Mouse (Mus musculus) CH12.LX (cell line): ENCODE data around the gene Ptchd1. TPM values are rescaled to one million over a fixed set of nuclear protein-coding genes. Genes with fewer than 3 reads are reported as not detected.

Source experiments
- DNase-seq: peaks from one replicate; pipeline ENCODE4 v3.0.0-alpha.2; 2013; ENCODE audit errors: extremely low read depth
- H3K27ac ChIP-seq: 2 replicates; pipeline ENCODE4 v1.5.1; 2012; ENCODE audit warnings: low read depth, mild to moderate bottlenecking, control low read depth, moderate library complexity; ENCODE audit not compliant: insufficient read depth
- H3K27me3 ChIP-seq: replicated peaks from 2 replicates; pipeline ENCODE3; 2012; ENCODE audit warnings: inconsistent platforms
- H3K36me3 ChIP-seq, 2 experiments: replicated peaks in 1 of 2; 2 replicates each; pipeline versions ENCODE3 to v1.6.1; 2012; ENCODE audit warnings: inconsistent platforms in 1 of 2, low read length in 1 of 2, mild to moderate bottlenecking in 1 of 2, mixed read lengths in 1 of 2, moderate library complexity in 1 of 2; ENCODE audit not compliant: control insufficient read depth in 1 of 2, insufficient read depth in 1 of 2
- H3K4me1 ChIP-seq, 2 experiments: 2 replicates each; pipeline ENCODE4 v1.6.1; 2012; ENCODE audit warnings: inconsistent platforms in 1 of 2, moderate library complexity in 1 of 2; ENCODE audit not compliant: insufficient read depth in 2 of 2, control insufficient read depth in 1 of 2
- H3K4me2 ChIP-seq: 2 replicates; pipeline ENCODE4 v1.6.1; 2012; ENCODE audit warnings: low read depth, mild to moderate bottlenecking, control low read depth; ENCODE audit not compliant: poor library complexity, insufficient read depth, severe bottlenecking
- H3K4me3 ChIP-seq, 3 experiments: fragments of 150-350 bp in 1 of 3; sonication (generic) in 1 of 3; replicated peaks in 1 of 3; 2 replicates each; pipeline versions ENCODE3 to v1.5.1; 2011 to 2012; ENCODE audit warnings: low read depth in 2 of 3, low read length in 2 of 3, mild to moderate bottlenecking in 2 of 3, moderate library complexity in 2 of 3, control low read depth in 1 of 3, improper control_type of control experiment in 1 of 3, inconsistent platforms in 1 of 3, mixed read lengths in 1 of 3; ENCODE audit not compliant: poor library complexity in 1 of 3
- H3K79me2 ChIP-seq: replicated peaks from 2 replicates; pipeline ENCODE4 v1.6.1; 2012; ENCODE audit warnings: mild to moderate bottlenecking, moderate library complexity; ENCODE audit not compliant: control insufficient read depth, poor library complexity, insufficient read depth, severe bottlenecking; ENCODE audit errors: extremely low read depth
- H3K9ac ChIP-seq: 2 replicates; pipeline ENCODE4 v1.6.1; 2012; ENCODE audit warnings: low read depth, mild to moderate bottlenecking, control low read depth, moderate library complexity; ENCODE audit not compliant: insufficient read depth
- H3K9me3 ChIP-seq: replicated peaks from 2 replicates; pipeline ENCODE3; 2012; ENCODE audit warnings: low read length, inconsistent platforms, mixed read lengths
- BHLHE40 ChIP-seq: IDR thresholded peaks from 2 replicates; pipeline ENCODE4 v1.6.1; 2011; ENCODE audit warnings: mild to moderate bottlenecking, low read depth, low read length, improper control_type of control experiment
- CTCF ChIP-seq, 2 experiments: IDR thresholded peaks in 1 of 2; conservative IDR thresholded peaks in 1 of 2; 2 replicates each; pipeline ENCODE4 v1.5.1; 2011 to 2012; ENCODE audit warnings: low read depth in 2 of 2, low read length in 2 of 2, improper control_type of control experiment in 1 of 2, inconsistent platforms in 1 of 2, mild to moderate bottlenecking in 1 of 2, moderate library complexity in 1 of 2
- ELF1 ChIP-seq: IDR thresholded peaks from 2 replicates; pipeline ENCODE4 v1.6.1; 2014; ENCODE audit warnings: low read depth, mild to moderate bottlenecking, inconsistent platforms, low read length, improper control_type of control experiment
- GABPA ChIP-seq: IDR thresholded peaks from 2 replicates; pipeline ENCODE4 v1.6.1; 2012; ENCODE audit warnings: low read depth, low read length, improper control_type of control experiment, inconsistent platforms; ENCODE audit not compliant: insufficient replicate concordance
- HCFC1 ChIP-seq: IDR thresholded peaks from 2 replicates; pipeline ENCODE4 v1.6.1; 2012; ENCODE audit warnings: low read depth, mild to moderate bottlenecking, inconsistent platforms, low read length, improper control_type of control experiment
- IRF4 ChIP-seq: IDR thresholded peaks from 2 replicates; pipeline ENCODE4 v1.6.1; 2014; ENCODE audit warnings: low read depth, mild to moderate bottlenecking, inconsistent platforms, low read length, improper control_type of control experiment
- JUND ChIP-seq: conservative IDR thresholded peaks from 2 replicates; pipeline ENCODE4 v1.6.1; 2011; ENCODE audit warnings: low read depth, low read length, improper control_type of control experiment
- MAFK ChIP-seq: IDR thresholded peaks from 2 replicates; pipeline ENCODE4 v1.6.1; 2011; ENCODE audit warnings: low read length, improper control_type of control experiment; ENCODE audit not compliant: insufficient replicate concordance
- MEF2A ChIP-seq: IDR thresholded peaks from 2 replicates; pipeline ENCODE4 v1.6.1; 2014; ENCODE audit warnings: low read depth, mild to moderate bottlenecking, inconsistent platforms, low read length, improper control_type of control experiment, borderline replicate concordance
- MYC ChIP-seq: IDR thresholded peaks from 2 replicates; pipeline ENCODE4 v1.6.1; 2011; ENCODE audit warnings: low read depth, mild to moderate bottlenecking, improper control_type of control experiment, low read length
- NELFE ChIP-seq: IDR thresholded peaks from 2 replicates; pipeline ENCODE4 v1.6.1; 2011; ENCODE audit warnings: low read depth, low read length, improper control_type of control experiment
- POLR2A ChIP-seq: IDR thresholded peaks from 2 replicates; pipeline ENCODE4 v1.6.1; 2011; ENCODE audit warnings: low read depth, mild to moderate bottlenecking, improper control_type of control experiment, low read length
- RAD21 ChIP-seq: IDR thresholded peaks from 2 replicates; pipeline ENCODE4 v1.6.1; 2011; ENCODE audit warnings: low read depth, mild to moderate bottlenecking, low read length, improper control_type of control experiment, moderate library complexity
- SIN3A ChIP-seq: IDR thresholded peaks from 2 replicates; pipeline ENCODE4 v1.6.1; 2012; ENCODE audit warnings: low read length, improper control_type of control experiment, inconsistent platforms
- USF1 ChIP-seq: IDR thresholded peaks from 2 replicates; pipeline ENCODE4 v1.6.1; 2014; ENCODE audit warnings: low read depth, mild to moderate bottlenecking, inconsistent platforms, low read length, improper control_type of control experiment
- USF2 ChIP-seq: conservative IDR thresholded peaks from 2 replicates; pipeline ENCODE4 v1.6.1; 2011; ENCODE audit warnings: low read depth, low read length, improper control_type of control experiment
- ZKSCAN1 ChIP-seq: IDR thresholded peaks from 2 replicates; pipeline ENCODE4 v1.6.1; 2012; ENCODE audit warnings: low read depth, inconsistent platforms, low read length, improper control_type of control experiment, borderline replicate concordance
- ZMIZ1 ChIP-seq: IDR thresholded peaks from 2 replicates; pipeline ENCODE4 v1.6.1; 2012; ENCODE audit warnings: low read depth, mild to moderate bottlenecking, inconsistent platforms, low read length, improper control_type of control experiment
- dilution Hi-C: fragments of 300-500 bp; cut with MboI; formaldehyde crosslinking; loops from 2 replicates; pipeline ENCODE4 v1.14.3; 2020; ENCODE audit warnings: low sequenced_read_pairs; ENCODE audit not compliant: extremely low pct_unique_long_range_greater_than_20kb, extremely low pct_ligation_motif_present
- in situ Hi-C: fragments of 300-500 bp; cut with MboI; formaldehyde crosslinking; loops from 3 replicates; pipeline ENCODE4 v1.14.3; 2019; ENCODE audit warnings: low sequenced_read_pairs, low pct_ligation_motif_present, low pct_unique_long_range_greater_than_20kb, mixed read lengths
- polyA plus RNA-seq: library from polyadenylated mRNA; unstranded; fragments of >175 nt; gene quantifications from 2 replicates; pipeline ENCODE4 v1.2.1, GENCODE M21; 2012; ENCODE audit warnings: low read depth; ENCODE audit not compliant: insufficient read length
- total RNA-seq, 2 experiments: library from RNA; depleted of rRNA; stranded (reverse); fragments of 300-350 nt in 1 of 2; fragments of >200 nt in 1 of 2; gene quantifications; 2 replicates each; pipeline ENCODE4 v1.2.3; 2012 to 2014

Gene Ptchd1
- total and polyA plus RNA-seq, 3 experiments = not detected

GRCm38 (mm10) chrX:155624895-155625294 lies 1.3 kb upstream of the Ptchd1 start:
- no peaks in the 10 kb centered on the region for H3K27me3 ChIP-seq
- no peak overlapping the region for H3K4me3 ChIP-seq
- no peak overlapping the region for H3K4me2 ChIP-seq
- peaks cover 5% of the 10 kb centered on the region for H3K9me3 ChIP-seq
- dilution Hi-C loops (no loop called here), in situ Hi-C loops (no loop called here)
- no peak for DNase-seq
- H3K79me2 ChIP-seq = no peaks in the 10 kb centered on the region
- TF ChIP-seq CTCF (conservative IDR thresholded peaks at IDR 0.05 in 1 of 2, IDR thresholded peaks at IDR 0.05 in 1 of 2; ENCODE audit: low read depth in 2 of 2, low read length in 2 of 2) (no peak), JUND (no peak), USF1 (no peak), MEF2A (no peak), HCFC1 (no peak), POLR2A (no peak), ZMIZ1 (no peak), RAD21 (no peak), GABPA (no peak), USF2 (no peak)
- no peak overlapping the region for H3K9ac ChIP-seq
- no peak overlapping the region for H3K27ac ChIP-seq
- H3K36me3 ChIP-seq = no peaks in the 10 kb centered on the region
- no peaks in the 10 kb centered on the region for H3K4me1 ChIP-seq

- H3K27me3 ChIP-seq = no peaks in the 10 kb centered on the region
- H3K79me2 ChIP-seq = no peaks in the 10 kb centered on the region
- no peaks in the 10 kb centered on the region for H3K4me1 ChIP-seq
- in situ Hi-C loops (no loop called here), dilution Hi-C loops (no loop called here)
- DNase-seq = no peak
- no peak within 1 kb of the TSS for H3K27ac ChIP-seq
- H3K4me2 ChIP-seq = no peak within 1 kb of the TSS
- peaks cover 5% of the 10 kb centered on the region for H3K9me3 ChIP-seq
- H3K36me3 ChIP-seq = no peaks in the 10 kb centered on the region
- TF ChIP-seq SIN3A = no peak
- TF ChIP-seq MYC = no peak
- TF ChIP-seq ZMIZ1 = no peak
- TF ChIP-seq ELF1 = no peak
- TF ChIP-seq MAFK = no peak
- no peak for TF ChIP-seq BHLHE40
- TF ChIP-seq USF1 = no peak
- TF ChIP-seq NELFE = no peak
- no peak for TF ChIP-seq ZKSCAN1
- TF ChIP-seq IRF4 = no peak
- no peak for TF ChIP-seq MEF2A
- H3K9ac ChIP-seq = no peak within 1 kb of the TSS
- H3K4me3 ChIP-seq = no peak within 1 kb of the TSS
Observed at GRCm38 (mm10) chrX:155624341-155624841, 777 bp upstream of the Ptchd1 start, which contains the start of gene Gm15155. Gm15155 (plus strand) TSS chrX:155624741.
